Mouse (Mus musculus) intestine, embryonic 16.5 days (tissue): ENCODE data around the gene Gapdh. TPM values are rescaled to one million over a fixed set of nuclear protein-coding genes. Genes with fewer than 3 reads are reported as not detected.

Experiments
- ATAC-seq: fragments of 200-750 bp; cut with Nextera tagmentation; 2 replicates; pipeline ENCODE4 v1.8.0; 2017; ENCODE audit warnings: moderate TSS enrichment, moderate library complexity
- H3K27ac ChIP-seq: fragments of 300-500 bp; sonication (generic); 2 replicates; pipeline ENCODE4 v1.5.1; 2014; ENCODE audit warnings: mild to moderate bottlenecking, low read length
- H3K27me3 ChIP-seq: fragments of 300-500 bp; sonication (generic); replicated peaks from 2 replicates; pipeline ENCODE4 v1.6.1; 2014; ENCODE audit warnings: low read length, control low read depth, mixed read lengths; ENCODE audit not compliant: control insufficient read depth, insufficient read depth
- H3K36me3 ChIP-seq: fragments of 300-500 bp; sonication (generic); 2 replicates; pipeline ENCODE4 v1.6.1; 2014; ENCODE audit warnings: low read length, control low read depth; ENCODE audit not compliant: control insufficient read depth, insufficient read depth
- H3K4me1 ChIP-seq: fragments of 300-500 bp; sonication (generic); 2 replicates; pipeline ENCODE4 v1.6.1; 2014; ENCODE audit warnings: low read length, control low read depth, mixed read lengths; ENCODE audit not compliant: control insufficient read depth, insufficient read depth
- H3K4me2 ChIP-seq: fragments of 300-500 bp; sonication (generic); 2 replicates; pipeline ENCODE4 v1.6.1; 2014; ENCODE audit warnings: low read depth, low read length, control low read depth
- H3K4me3 ChIP-seq: fragments of 300-500 bp; sonication (generic); 2 replicates; pipeline ENCODE4 v1.5.1; 2014; ENCODE audit warnings: mild to moderate bottlenecking, low read length
- H3K9ac ChIP-seq: fragments of 300-500 bp; sonication (generic); 2 replicates; pipeline ENCODE4 v1.6.1; 2014; ENCODE audit warnings: low read depth, low read length
- H3K9me3 ChIP-seq: fragments of 300-500 bp; sonication (generic); 2 replicates; pipeline ENCODE4 v1.6.1; 2016; ENCODE audit warnings: low read length, control low read depth; ENCODE audit not compliant: control insufficient read depth
- WGBS: fragments of 180-500 bp; shearing (Covaris S2); extraction: QIAGEN DNeasy Blood & Tissue Kit; methylation state at CpG from one replicate; pipeline ENCODE4 v1.1.7; 2014; 5-methylcytosine and 5-hydroxymethylcytosine counted together
- polyA plus RNA-seq: library from polyadenylated mRNA; unstranded; fragments of >200 nt; fragmentation: Nextera tagmentation; extraction: Ambion mirVana; gene quantifications from 2 replicates; pipeline ENCODE4 v1.2.1, GENCODE M21; 2015

The Gapdh gene
- polyA plus RNA-seq, 1 experiment from 2014 or later = 2,328 TPM

DNA sequence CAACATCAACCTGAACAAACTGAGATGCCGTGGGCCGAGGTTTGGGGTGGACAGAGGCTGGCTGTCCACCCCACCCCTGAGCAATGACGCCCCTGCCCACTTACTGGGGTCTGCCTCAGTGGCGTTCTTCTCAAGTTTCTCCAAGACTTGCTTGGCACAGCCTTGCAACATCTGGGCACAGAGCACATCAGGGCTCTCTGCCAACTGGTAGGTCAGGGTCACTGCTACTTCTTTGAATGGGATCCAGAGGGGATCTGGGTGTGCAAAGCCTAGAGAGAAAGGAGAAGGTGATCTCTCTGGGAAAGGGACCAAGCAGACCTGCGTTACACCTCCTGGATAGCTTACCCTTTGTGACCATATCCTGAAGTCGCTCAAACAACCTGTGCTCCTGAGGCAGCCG, 7.0 kb upstream of the Gapdh start:
- Histone ChIP-seq H3K4me1 (no peaks in the 10 kb centered on the region), H3K9ac (no peak overlapping the region), H3K27me3 (no peaks in the 10 kb centered on the region), H3K27ac (no peak overlapping the region), H3K9me3 (no peaks in the 10 kb centered on the region), H3K36me3 (peaks cover 46% of the 10 kb centered on the region), H3K4me3 (no peak overlapping the region), H3K4me2 (no peak overlapping the region)
- no peak for ATAC-seq
- WGBS = 95% methylated on average over 7 of the region's 7 CpGs

DNA sequence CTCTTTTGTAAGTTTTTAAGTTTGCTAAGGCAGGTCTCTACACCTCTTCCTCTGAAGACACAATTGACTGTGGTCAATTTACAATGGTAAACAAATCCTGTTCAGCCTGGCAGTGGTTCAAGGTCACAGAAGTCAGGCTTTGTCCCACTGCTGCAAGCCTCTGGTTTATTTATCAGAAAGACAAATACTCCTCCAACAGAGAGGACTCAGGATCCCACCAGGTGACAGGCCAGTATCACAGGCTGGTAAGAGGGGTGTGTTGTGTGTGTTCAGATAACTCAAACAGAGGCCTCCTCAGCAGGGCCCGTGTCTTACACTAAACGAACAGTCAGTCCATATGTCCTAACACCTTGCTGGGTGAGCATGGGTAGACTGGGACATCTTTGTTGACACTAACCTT, 6.2 kb upstream of the Gapdh start:
- WGBS = 54% methylated on average over 2 of the region's 2 CpGs
- Histone ChIP-seq H3K4me2 (no peak overlapping the region), H3K27me3 (no peaks in the 10 kb centered on the region), H3K4me3 (no peak overlapping the region), H3K9ac (no peak overlapping the region), H3K36me3 (peaks cover 45% of the 10 kb centered on the region), H3K27ac (no peak overlapping the region), H3K9me3 (no peaks in the 10 kb centered on the region), H3K4me1 (peaks cover 5% of the 10 kb centered on the region)
- ATAC-seq = no peak

DNA sequence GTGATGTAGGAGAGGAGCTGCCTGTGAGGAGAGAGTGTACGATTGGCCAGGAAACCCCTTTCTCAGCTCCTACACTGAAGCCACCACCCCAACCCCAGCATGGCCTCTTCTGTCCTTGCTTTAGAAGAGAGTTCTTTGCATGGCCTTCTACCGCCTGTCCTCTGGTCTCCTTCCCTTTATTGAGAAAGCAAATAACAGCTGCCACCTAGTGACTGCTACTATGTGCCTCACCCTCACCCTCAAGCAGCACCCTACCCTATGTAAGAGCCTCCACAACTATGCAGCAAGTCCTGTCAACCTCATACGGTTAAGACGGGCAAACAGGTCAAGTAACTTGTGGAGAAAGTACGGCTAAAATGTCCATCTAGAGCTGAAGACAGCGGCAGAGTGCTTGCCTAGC, 3.9 kb upstream of the Gapdh start:
- WGBS = 80% methylated on average over 6 of the region's 6 CpGs
- peaks cover 15% of the 10 kb centered on the region for H3K4me1 ChIP-seq

DNA sequence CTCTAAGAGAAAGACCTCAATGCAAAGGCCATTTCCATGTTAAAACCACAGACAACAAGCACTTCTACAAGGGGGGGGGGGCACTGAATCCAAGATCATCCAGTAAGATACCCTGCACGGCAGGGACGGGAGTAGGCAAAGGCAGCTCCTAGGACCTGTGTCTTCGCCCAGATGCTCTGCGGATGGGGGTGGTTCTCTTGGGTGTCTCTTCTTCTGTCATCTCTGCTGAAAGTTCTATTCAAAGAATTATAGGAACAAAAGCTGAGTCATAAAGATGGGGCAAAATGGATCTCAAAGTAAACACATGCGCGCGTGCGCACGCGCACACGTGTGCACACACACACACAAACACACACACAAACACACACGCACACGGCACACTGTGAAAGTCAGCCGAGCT, 1.8 kb upstream of the Gapdh start:
- Histone ChIP-seq H3K36me3 (peaks cover 21% of the 10 kb centered on the region; the same call in 1 of the 2 replicates), H3K4me3 (no peak overlapping the region), H3K27me3 (no peaks in the 10 kb centered on the region), H3K9ac (no peak overlapping the region), H3K27ac (no peak overlapping the region), H3K4me1 (peaks cover 25% of the 10 kb centered on the region), H3K9me3 (no peaks in the 10 kb centered on the region), H3K4me2 (no peak overlapping the region)
- WGBS = 91% methylated on average over 14 of the region's 14 CpGs
- no peak for ATAC-seq

More for the DNA sequence above, 3.9 kb upstream of the Gapdh start:
- Histone ChIP-seq H3K9ac (no peak overlapping the region), H3K36me3 (peaks cover 34% of the 10 kb centered on the region), H3K4me3 (no peak overlapping the region), H3K27ac (no peak overlapping the region), H3K4me2 (no peak overlapping the region), H3K9me3 (no peaks in the 10 kb centered on the region), H3K27me3 (no peaks in the 10 kb centered on the region)
- ATAC-seq = no peak

DNA sequence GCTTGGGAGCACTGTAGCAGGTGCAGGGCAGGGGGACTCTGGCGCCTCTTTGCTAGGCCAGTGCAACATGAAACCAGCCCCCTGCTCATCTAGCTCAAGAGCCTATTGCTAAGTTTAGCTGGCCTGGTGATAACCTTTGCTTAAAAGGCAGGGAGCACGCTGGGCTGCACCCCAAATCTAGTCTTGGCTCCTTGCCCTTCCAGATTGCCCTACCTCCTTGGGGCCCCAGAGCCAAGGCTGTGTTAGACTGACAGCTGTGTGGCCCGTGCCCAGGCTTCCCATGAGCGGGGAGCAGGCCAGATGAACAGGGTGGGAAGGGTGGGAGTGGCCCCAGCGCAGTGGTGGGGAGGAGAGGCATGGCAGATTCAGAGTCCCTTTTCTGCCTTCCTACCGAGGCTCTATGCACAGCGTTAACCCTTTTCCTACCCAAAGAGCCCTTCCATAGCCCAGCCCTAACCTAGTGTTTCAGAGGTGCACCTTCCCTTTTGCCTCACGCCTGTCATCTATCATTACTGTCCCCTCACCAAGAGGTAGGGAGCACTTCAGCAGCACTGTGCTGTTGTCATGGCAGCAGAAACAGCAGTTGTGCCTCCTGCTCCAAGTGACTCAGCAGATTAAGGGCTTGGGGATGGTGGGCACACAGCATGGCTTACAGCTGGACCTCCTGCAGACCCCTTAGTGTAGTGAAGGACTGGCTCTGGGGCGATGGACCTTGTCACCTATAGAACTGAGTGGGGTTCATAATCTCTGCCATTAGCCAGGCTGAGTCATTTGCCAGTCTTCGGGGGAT, 789 bp upstream of the Gapdh start:
- Histone ChIP-seq H3K4me2 (peak overlapping the region; percentile 82), H3K9ac (peak overlapping the region; percentile 77), H3K4me3 (peak overlapping the region; percentile 91), H3K27ac (peak overlapping the region; percentile 99), H3K36me3 (peaks cover 21% of the 10 kb centered on the region; the same call in 1 of the 2 replicates), H3K27me3 (no peaks in the 10 kb centered on the region), H3K9me3 (no peaks in the 10 kb centered on the region), H3K4me1 (peaks cover 29% of the 10 kb centered on the region)
- peak; percentile 61 for ATAC-seq
- 13% methylated on average over 10 of the region's 10 CpGs for WGBS

DNA sequence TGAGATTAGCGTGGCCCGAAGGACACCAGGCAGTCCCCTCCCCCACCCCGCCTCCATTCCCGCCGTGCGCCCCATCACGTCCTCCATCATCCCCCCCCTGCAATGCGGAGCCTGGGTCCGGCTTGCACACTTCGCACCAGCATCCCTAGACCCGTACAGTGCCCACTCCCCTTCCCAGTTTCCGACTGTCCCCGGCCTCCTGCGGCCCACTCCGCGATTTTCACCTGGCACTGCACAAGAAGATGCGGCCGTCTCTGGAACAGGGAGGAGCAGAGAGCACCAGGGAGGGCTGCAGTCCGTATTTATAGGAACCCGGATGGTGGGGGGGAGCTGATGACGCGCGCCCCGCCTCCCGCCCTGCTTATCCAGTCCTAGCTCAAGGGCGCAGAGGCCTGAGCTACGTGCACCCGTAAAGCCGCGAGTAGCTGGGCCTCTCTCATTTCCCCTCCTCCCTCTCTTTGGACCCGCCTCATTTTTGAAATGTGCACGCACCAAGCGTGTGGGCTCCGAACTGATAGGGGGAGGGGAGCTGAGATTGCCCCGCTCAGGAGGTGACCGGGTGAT, 857 bp downstream of the Gapdh start:
- H3K27ac ChIP-seq = peak overlapping the region; percentile 99
- H3K36me3 ChIP-seq = peaks cover 8% of the 10 kb centered on the region
- H3K27me3 ChIP-seq = no peaks in the 10 kb centered on the region
- H3K4me1 ChIP-seq = peaks cover 38% of the 10 kb centered on the region
- H3K4me2 ChIP-seq = peak overlapping the region; percentile 83
- peak overlapping the region; percentile 98 for H3K9ac ChIP-seq
- H3K4me3 ChIP-seq = peak overlapping the region; percentile 91
- WGBS = under 1% methylated on average over 36 of the region's 36 CpGs
- peak; percentile 85 for ATAC-seq
- no peaks in the 10 kb centered on the region for H3K9me3 ChIP-seq

DNA sequence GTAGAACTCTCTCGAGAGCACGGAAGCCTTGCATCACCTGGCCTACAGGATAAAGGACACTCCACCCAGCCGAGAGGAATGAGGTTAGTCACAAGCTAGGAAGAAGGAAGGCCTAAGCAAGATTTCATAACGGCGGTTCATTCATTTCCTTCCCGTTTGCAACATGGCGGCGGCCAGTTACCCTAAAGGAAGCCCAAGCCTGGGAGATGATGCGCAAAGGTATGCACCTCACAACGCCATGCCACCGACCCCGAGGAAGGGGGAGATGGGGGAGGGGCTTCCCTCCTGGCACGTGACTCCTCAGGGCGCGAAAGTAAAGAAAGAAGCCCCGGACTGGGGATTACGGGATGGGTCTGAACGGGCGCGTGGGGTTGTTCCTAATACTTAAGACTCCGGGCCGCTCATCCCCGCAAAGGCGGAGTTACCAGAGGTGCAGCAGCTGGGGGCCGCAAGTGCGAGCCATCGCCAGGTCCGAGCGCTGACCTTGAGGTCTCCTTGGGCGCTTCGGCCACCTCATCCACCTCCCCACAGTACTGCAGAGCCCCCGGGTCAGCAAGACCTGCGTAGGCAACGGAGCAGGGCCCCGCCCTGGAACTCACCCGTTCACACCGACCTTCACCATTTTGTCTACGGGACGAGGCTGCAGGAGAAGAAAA, 1.5 kb downstream of the Gapdh start:
- no peaks in the 10 kb centered on the region for H3K27me3 ChIP-seq
- peak; percentile 2 for ATAC-seq
- H3K4me1 ChIP-seq = peaks cover 38% of the 10 kb centered on the region
- peak overlapping the region; percentile 98 for H3K9ac ChIP-seq
- peak overlapping the region; percentile 94 for H3K27ac ChIP-seq
- peaks cover 6% of the 10 kb centered on the region for H3K36me3 ChIP-seq
- peak overlapping the region; percentile 83 for H3K4me2 ChIP-seq
- WGBS = under 1% methylated on average over 39 of the region's 39 CpGs
- peak overlapping the region; percentile 91 for H3K4me3 ChIP-seq
- H3K9me3 ChIP-seq = no peaks in the 10 kb centered on the region

DNA sequence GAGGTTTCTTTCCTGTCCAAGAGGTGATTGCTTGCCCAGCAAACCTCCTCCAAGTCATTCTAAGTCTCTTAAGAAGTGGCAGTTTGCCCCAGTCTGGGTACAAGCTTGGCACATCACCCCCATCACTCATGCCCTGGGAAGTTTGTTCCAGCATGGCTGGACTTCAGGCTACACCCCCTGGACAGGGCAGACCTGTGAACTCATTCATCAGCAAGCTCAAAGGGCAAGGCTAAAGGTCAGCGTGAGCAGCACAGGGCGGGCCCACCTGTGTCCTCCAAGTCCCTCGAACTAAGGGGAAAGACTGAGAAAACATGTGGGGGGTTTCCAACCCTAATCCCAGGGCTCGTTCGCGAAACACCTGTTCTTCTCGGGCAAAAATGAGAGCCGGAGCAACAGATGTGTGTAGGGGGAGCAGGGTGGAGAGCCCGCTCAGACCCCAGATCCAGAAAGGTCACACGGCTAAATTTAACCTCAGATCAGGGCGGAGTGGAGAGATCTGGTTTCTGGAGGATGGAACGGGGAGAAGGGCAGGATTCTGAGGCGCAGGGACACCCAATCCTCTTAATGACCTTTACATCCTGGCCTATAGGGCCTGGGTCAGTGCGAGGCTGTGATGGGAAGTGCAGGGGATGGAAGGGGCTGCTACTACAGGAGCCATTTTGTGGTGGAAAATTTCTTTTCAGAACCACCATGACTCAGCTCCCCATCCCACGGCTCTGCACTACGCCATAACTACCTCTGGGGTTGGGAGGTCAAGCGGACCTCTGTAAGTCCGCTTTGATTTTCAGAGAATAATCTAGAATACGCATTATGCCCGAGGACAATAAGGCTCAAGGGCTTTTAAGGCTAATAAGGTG, 2.2 kb downstream of the Gapdh start:
- WGBS = 3% methylated on average over 20 of the region's 20 CpGs
- H3K27me3 ChIP-seq = no peaks in the 10 kb centered on the region
- H3K36me3 ChIP-seq = peaks cover under 1% of the 10 kb centered on the region
- no peaks in the 10 kb centered on the region for H3K9me3 ChIP-seq
- peak overlapping the region; percentile 94 for H3K27ac ChIP-seq
- peak overlapping the region; percentile 83 for H3K4me2 ChIP-seq
- H3K9ac ChIP-seq = peak overlapping the region; percentile 98
- H3K4me1 ChIP-seq = peaks cover 38% of the 10 kb centered on the region
- no peak for ATAC-seq
- peak overlapping the region; percentile 91 for H3K4me3 ChIP-seq
